Mouse (Mus musculus) layer of hippocampus, adult 8-10 months (tissue): ENCODE results near the gene Tomm40. TPM values are rescaled to one million over a fixed set of nuclear protein-coding genes. Genes with fewer than 3 reads are reported as not detected.

Experiments used
- DNase-seq, 2 experiments: peaks; one replicate each; pipeline ENCODE4 v3.0.0; 2022; ENCODE audit warnings: low spot score in 2 of 2
- total RNA-seq, 4 experiments: library from RNA; stranded (reverse); gene quantifications; 2 replicates each; pipeline ENCODE4 v1.2.4; 2022

Tomm40 gene
- total RNA-seq, 4 experiments from 2014 or later = 104 to 112 (median 109) TPM

GRCm38 (mm10) chr7:19745971-19746370 is 30.7 kb upstream of the Tomm40 start:
- no peak for DNase-seq

- DNase-seq = no peak
Measured at GRCm38 (mm10) chr7:19744590-19745385, 29.6 kb upstream of the Tomm40 start.

- no peak for DNase-seq
Measured at GRCm38 (mm10) chr7:19743791-19744190, 28.6 kb upstream of the Tomm40 start.

GRCm38 (mm10) chr7:19742468-19742867 is 27.2 kb upstream of the Tomm40 start:
- no peak for DNase-seq

- no peak for DNase-seq
Measured at GRCm38 (mm10) chr7:19741329-19742031, 26.2 kb upstream of the Tomm40 start.

- DNase-seq = no peak
Measured at GRCm38 (mm10) chr7:19740269-19740668, 25.0 kb upstream of the Tomm40 start.

- DNase-seq = no peak
Measured at GRCm38 (mm10) chr7:19738771-19739170, 23.5 kb upstream of the Tomm40 start.

- no peak for DNase-seq
Measured at GRCm38 (mm10) chr7:19736389-19737057, 21.3 kb upstream of the Tomm40 start.

- DNase-seq = no peak
Measured at GRCm38 (mm10) chr7:19734178-19734666, 19.0 kb upstream of the Tomm40 start.

- no peak for DNase-seq
Measured at GRCm38 (mm10) chr7:19726541-19726940, 11.3 kb upstream of the Tomm40 start.

- no peak for DNase-seq
Measured at GRCm38 (mm10) chr7:19724167-19724566, 8.9 kb upstream of the Tomm40 start.

GRCm38 (mm10) chr7:19722754-19723195 is 7.5 kb upstream of the Tomm40 start:
- DNase-seq = no peak

GRCm38 (mm10) chr7:19719200-19719599 is 4.0 kb upstream of the Tomm40 start:
- no peak for DNase-seq

- no peak for DNase-seq
Measured at GRCm38 (mm10) chr7:19718297-19718952, 3.2 kb upstream of the Tomm40 start.

- DNase-seq = no peak
Measured at GRCm38 (mm10) chr7:19717346-19717745, 2.1 kb upstream of the Tomm40 start.

GRCm38 (mm10) chr7:19716822-19717221 is 1.6 kb upstream of the Tomm40 start:
- no peak for DNase-seq

GRCm38 (mm10) chr7:19716055-19716682 is 931 bp upstream of the Tomm40 start:
- DNase-seq = no peak

- no peak for DNase-seq
Measured at GRCm38 (mm10) chr7:19714836-19715235, 402 bp downstream of the Tomm40 start.

- DNase-seq = no peak
Measured at GRCm38 (mm10) chr7:19713598-19713997, 1.6 kb downstream of the Tomm40 start.

GRCm38 (mm10) chr7:19713196-19713595 is 2.0 kb downstream of the Tomm40 start:
- no peak for DNase-seq

GRCm38 (mm10) chr7:19712414-19712813 is 2.8 kb downstream of the Tomm40 start:
- DNase-seq = no peak
